In the genomic region with DNA sequence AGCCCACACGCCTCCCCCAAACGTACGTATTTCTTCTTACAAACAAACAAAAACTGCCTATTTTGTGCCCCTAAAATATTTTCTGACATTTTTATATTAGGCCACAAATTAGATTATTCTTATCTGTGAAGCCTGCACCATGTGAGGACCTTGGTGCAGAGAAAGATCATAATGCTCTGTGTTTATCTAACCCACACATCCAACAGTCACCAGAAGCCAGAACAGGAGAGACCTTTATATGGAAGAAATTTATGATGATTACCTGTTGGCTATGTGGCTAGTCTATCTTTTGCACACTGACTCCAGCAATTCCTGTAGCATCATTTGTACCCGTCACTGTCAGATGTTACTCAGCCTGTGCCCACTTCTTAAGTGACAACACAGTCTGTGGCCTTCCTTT, we compare ENCODE assay signal across 12 mouse cellular contexts.
"Had no signal": no experiment of that assay in that cellular context is flagged by ENCODE, and none has a peak within 500 bp of the region (broad histone marks: within the 10 kb centered on the region; RNA-seq: fewer than 3 reads in every experiment).

No protein-coding gene starts in this region.

- H3K4me2 ChIP-seq: kidney, embryonic 15.5 days; limb, embryonic 13.5 days; midbrain, embryonic 11.5 days; midbrain, embryonic 15.5 days; neural tube, embryonic 13.5 days had no signal

- DNase-seq: kidney, adult 2 months; kidney, postnatal 14 days; left cerebral cortex, postnatal 4 days; lung, adult 18-20 months; right cerebral cortex, postnatal 14 days; thymus, postnatal 4 days had no signal

- H3K27me3 ChIP-seq: kidney, embryonic 15.5 days; limb, embryonic 13.5 days; midbrain, embryonic 15.5 days; neural tube, embryonic 13.5 days had no signal

- H3K4me1 ChIP-seq: kidney, embryonic 15.5 days; limb, embryonic 13.5 days; midbrain, embryonic 15.5 days; neural tube, embryonic 13.5 days had no signal

- ATAC-seq: intestine, embryonic 16.5 days; midbrain, embryonic 15.5 days had no signal

- H3K27ac ChIP-seq: kidney, embryonic 15.5 days; limb, embryonic 13.5 days; midbrain, embryonic 15.5 days; neural tube, embryonic 13.5 days had no signal

- H3K9me3 ChIP-seq: kidney, embryonic 15.5 days; limb, embryonic 13.5 days; midbrain, embryonic 15.5 days; neural tube, embryonic 13.5 days had no signal

- H3K9ac ChIP-seq: kidney, embryonic 15.5 days; limb, embryonic 13.5 days; midbrain, embryonic 15.5 days; neural tube, embryonic 13.5 days had no signal

- H3K4me3 ChIP-seq: kidney, embryonic 15.5 days; limb, embryonic 13.5 days; midbrain, embryonic 15.5 days; neural tube, embryonic 13.5 days had no signal
